Mouse (Mus musculus) layer of hippocampus, adult 9-10 months (tissue): ENCODE results near the gene Stox2.

ENCODE experiments used
- DNase-seq: peaks from one replicate; pipeline ENCODE4 v3.0.0; 2022; ENCODE audit warnings: low spot score

Stox2 gene

GRCm38 (mm10) chr8:47289641-47290040 lies 156.5 kb downstream of the Stox2 start:
- no peak for DNase-seq

- DNase-seq, result no peak
Observed at GRCm38 (mm10) chr8:47288866-47289541, 157.2 kb downstream of the Stox2 start.

DNA sequence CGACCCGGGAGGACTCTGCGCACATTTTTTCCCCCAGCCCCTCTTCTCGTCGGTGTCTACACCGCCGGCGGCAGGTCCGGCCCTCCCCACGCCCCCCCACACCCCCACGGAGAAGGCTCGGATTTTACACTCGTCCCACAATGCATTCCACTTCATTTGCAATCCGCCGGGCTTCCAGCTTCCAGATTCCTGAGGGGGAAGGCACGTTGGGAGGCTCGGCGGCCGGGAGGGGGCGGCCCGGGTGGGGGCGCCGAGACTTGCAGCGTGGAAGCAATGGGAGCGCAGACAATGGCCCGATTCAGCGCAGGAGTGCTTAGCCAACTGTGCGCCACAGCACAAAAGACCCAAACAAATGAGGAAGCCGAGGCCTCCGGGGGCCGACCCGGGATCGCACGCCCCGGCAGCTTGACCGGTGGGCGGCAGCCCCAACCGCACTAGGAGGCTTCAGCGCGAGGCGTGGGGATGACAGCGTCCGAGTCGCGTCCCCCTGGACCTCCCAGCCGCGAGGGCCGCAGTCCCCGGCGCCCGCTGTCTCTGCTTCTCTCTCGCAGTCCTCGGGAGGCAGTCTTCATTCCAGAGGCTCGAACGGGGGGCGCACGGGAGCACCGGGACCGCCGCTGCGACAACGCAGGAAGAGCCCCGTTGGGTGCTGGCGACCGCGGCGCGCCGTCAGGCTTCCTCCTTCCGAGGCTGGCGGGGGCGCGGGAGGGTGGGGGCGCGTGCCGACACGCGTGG lies 157.9 kb downstream of the Stox2 start:
- peak; percentile 58 for DNase-seq

GRCm38 (mm10) chr8:47287641-47288130 lies 158.5 kb downstream of the Stox2 start:
- no peak for DNase-seq

DNA sequence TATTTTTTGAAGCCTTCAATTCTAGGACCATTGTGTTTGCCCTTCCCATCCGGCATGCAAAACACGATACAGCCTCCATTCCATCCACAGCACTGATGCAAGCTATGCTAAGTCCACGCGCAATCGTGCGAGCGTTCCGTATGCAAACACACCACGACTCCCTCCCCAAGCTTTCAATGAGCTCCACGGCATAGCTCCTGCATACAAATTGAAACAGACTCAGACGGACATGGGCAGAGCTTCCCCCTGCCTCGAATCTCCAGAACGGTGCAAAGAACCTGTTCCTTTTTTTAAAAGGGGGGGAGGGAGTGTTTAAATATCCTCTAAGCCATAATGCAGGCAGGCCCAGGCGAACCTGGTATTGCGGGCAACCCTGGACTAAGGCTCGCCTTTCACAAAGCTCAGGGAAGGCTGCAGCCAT lies 159.0 kb downstream of the Stox2 start:
- no peak for DNase-seq

GRCm38 (mm10) chr8:47286081-47286700 lies 160.0 kb downstream of the Stox2 start:
- no peak for DNase-seq

GRCm38 (mm10) chr8:47285435-47285834 lies 160.7 kb downstream of the Stox2 start:
- no peak for DNase-seq

GRCm38 (mm10) chr8:47284329-47285326 lies 161.5 kb downstream of the Stox2 start:
- DNase-seq, result no peak

- no peak for DNase-seq
Observed at GRCm38 (mm10) chr8:47279898-47280297, 166.3 kb downstream of the Stox2 start.

GRCm38 (mm10) chr8:47278211-47278610 lies 168.0 kb downstream of the Stox2 start:
- DNase-seq, result no peak

- DNase-seq, result no peak
Observed at GRCm38 (mm10) chr8:47268931-47269330, 177.2 kb downstream of the Stox2 start.

- no peak for DNase-seq
Observed at GRCm38 (mm10) chr8:47268062-47268822, 177.9 kb downstream of the Stox2 start.

GRCm38 (mm10) chr8:47263070-47263843 lies 182.9 kb downstream of the Stox2 start:
- no peak for DNase-seq

DNA sequence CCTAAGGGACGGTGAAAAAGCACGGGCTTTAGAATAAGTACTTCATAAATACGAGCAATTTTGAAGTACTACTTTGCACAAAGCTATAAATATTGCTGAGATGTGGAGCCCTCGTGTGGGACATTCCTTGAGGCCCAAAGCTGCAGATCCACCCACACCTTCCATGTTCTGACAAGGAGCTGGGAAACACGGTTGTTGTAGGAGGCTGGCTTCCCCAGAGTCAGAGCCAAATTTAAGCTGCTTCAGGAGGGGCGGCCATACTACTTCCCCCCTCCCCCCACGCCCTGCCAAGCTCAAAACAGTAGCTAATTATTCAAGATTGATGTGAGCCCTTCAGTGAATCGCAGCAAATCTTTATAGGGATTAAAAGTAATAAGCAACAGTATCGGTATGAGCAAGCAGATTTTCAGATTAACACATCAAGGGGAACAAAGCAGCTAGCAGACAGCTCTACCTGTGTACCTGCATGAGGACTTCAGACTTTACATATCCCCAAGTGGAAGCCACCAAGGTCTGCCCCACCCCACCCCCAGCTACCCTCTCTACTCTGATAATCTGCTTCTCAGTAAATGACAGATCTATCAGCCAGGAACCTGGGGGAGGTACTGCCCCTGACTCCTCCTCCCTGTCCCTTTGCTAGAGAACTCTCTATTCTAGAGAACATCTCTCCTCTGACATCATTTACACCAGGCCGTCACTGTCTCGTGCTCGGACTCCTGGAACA lies 185.2 kb downstream of the Stox2 start:
- no peak for DNase-seq

DNA sequence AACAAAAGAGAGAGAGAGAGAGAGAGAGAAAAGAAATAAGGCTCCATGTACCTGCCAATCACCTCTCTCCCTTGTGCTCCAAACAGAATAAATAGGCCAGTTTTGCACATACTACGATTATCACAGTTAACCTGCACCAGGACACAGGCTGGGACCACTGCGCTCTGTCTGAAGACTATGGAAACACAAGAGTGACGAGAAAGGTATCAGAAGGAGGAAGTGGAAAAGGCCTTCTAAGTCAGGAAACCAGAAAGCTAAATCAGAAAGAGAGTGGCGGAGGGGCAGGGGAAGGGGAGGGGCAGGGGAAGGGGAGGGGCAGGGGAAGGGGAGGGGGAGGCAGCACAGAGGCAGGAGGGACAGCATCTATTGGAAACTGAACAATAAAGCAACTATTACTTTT lies 195.3 kb downstream of the Stox2 start:
- DNase-seq, result no peak

GRCm38 (mm10) chr8:47245116-47245515 lies 201.0 kb downstream of the Stox2 start:
- no peak for DNase-seq

- DNase-seq, result no peak
Observed at GRCm38 (mm10) chr8:47244202-47244601, 202.0 kb downstream of the Stox2 start.

DNA sequence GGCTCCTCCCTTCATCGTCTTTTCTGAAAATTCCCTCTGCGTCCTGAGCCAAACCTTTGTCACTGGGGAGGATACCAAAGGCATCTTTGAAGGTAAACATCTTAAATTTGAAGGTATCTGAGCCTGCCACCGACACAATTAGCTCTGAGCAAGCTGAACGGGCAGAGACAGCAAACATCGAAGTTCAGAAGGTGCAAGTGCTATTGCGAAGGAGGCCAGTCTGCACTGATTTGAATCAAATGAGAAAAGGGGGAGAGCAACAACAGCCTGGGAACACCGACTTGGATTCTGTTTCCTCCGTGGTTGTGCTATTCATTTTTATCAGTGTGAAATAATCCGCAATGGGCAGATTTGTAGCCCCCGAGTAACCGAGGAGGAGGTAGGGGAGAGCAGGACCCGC lies 202.5 kb downstream of the Stox2 start:
- no peak for DNase-seq

GRCm38 (mm10) chr8:47243016-47243630 lies 203.0 kb downstream of the Stox2 start:
- no peak for DNase-seq
